Comparison of ENCODE assay signal across 15 mouse cellular contexts in the genomic region with DNA sequence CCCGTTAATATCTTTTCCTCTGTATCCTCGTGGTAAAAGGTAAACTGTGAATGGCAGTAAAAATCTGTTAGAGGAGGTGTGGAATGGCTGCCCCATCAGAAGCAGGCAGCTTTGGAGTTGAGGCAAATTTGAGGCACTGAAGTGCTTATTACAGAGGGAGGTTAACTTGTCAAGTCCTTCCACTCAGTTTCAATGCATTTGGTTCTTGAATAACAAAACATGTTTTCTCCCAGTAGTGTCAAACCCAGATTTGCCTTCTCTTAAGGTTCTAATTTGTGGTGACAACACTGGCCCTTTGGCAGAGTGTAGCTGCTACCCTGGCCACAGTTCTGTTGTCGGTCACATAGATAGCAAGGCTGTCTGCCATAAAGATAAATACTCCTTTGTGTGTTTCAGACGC.
"Had no signal": no experiment of that assay in that cellular context is flagged by ENCODE, and none has a peak within 500 bp of the region (broad histone marks: within the 10 kb centered on the region; RNA-seq: fewer than 3 reads in every experiment).

No protein-coding gene starts in this region.

- ATAC-seq: liver, postnatal 0 days had no signal

- H3K27ac ChIP-seq: limb, embryonic 12.5 days; limb, embryonic 15.5 days; liver, embryonic 14.5 days; stomach, embryonic 15.5 days had no signal

- H3K9me3 ChIP-seq: limb, embryonic 12.5 days; limb, embryonic 15.5 days; stomach, embryonic 15.5 days had no signal

- H3K27me3 ChIP-seq: limb, embryonic 12.5 days; limb, embryonic 15.5 days; stomach, embryonic 15.5 days had no signal

- H3K4me3 ChIP-seq: limb, embryonic 12.5 days; limb, embryonic 15.5 days; stomach, embryonic 15.5 days had no signal

- DNase-seq: left cerebral cortex, postnatal 4 days; liver, postnatal 0 days; lung, embryonic 14.5 days; lung, postnatal 10 days; lung, postnatal 36 days; midbrain, embryonic 14.5 days; right cerebral cortex, postnatal 4 days; spleen, adult 18-20 months; thymus, postnatal 36 days had no signal

- H3K36me3 ChIP-seq: limb, embryonic 12.5 days; limb, embryonic 15.5 days; stomach, embryonic 15.5 days had no signal

- H3K9ac ChIP-seq: limb, embryonic 12.5 days; limb, embryonic 15.5 days; liver, embryonic 14.5 days; liver, postnatal 0 days; lung, embryonic 14.5 days; stomach, embryonic 15.5 days had no signal

- H3K4me2 ChIP-seq: limb, embryonic 12.5 days; limb, embryonic 15.5 days; liver, embryonic 11.5 days; lung, embryonic 14.5 days; midbrain, embryonic 11.5 days; stomach, embryonic 15.5 days had no signal
